Mouse (Mus musculus): Measurements from ENCODE around the gene Id1. TPM values are rescaled to one million over a fixed set of nuclear protein-coding genes. Genes with fewer than 3 reads are reported as not detected.

Id1 gene
- polyA plus RNA-seq, 1 experiment from 2014 or later: 35.7 TPM

DNA sequence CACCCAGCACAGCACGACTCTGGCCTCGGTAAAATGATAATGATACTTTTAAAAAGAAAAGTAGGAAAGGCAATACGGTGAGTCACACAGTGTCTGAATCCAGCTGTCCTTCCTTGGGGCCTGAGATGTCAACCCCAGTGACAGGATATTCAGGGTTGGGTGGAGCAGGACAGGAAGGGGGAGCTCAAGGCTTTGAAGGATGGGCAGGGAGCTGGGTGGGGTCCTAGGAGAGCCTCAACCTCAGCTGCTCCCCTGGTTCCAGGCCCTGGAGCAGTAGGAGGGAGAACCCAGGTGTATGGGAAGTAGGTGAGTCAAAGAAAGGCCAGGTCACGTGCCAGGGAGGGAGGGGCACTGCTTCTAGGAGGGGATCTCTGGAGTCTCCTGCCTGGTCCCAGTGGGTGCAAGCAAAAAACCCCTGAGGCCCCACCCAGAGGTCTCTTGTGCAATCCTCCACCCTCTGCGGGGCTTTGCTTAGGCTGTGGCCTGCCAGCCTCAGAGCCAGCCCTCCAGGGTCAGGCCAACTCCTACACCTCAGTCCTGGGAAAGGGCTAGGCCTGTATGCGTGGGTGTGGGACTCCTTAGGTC is 9.2 kb upstream of the Id1 start:
- Histone ChIP-seq H3K36me3 (ENCODE audit: control insufficient read depth, insufficient read depth, low read length) (no peaks in the 10 kb centered on the region), H3K4me2 (ENCODE audit: low read length) (no peak overlapping the region), H3K27ac (ENCODE audit: low read length) (no peak overlapping the region), H3K4me1 (ENCODE audit: control insufficient read depth, insufficient read depth, low read length) (no peaks in the 10 kb centered on the region), H3K27me3 (ENCODE audit: control insufficient read depth, insufficient read depth, low read depth, low read length) (0 out of 2 replicates have a peak, but pooled peaks cover 2% of the 10 kb centered on the region), H3K9ac (ENCODE audit: low read depth, low read length) (no peak overlapping the region), H3K4me3 (ENCODE audit: low read depth, low read length) (no peak overlapping the region), H3K9me3 (replicated peaks; ENCODE audit: control insufficient read depth, low read length, poor library complexity, severe bottlenecking) (no peaks in the 10 kb centered on the region)
- 60% methylated on average over 6 of the region's 6 CpGs for WGBS
- no peak for ATAC-seq

DNA sequence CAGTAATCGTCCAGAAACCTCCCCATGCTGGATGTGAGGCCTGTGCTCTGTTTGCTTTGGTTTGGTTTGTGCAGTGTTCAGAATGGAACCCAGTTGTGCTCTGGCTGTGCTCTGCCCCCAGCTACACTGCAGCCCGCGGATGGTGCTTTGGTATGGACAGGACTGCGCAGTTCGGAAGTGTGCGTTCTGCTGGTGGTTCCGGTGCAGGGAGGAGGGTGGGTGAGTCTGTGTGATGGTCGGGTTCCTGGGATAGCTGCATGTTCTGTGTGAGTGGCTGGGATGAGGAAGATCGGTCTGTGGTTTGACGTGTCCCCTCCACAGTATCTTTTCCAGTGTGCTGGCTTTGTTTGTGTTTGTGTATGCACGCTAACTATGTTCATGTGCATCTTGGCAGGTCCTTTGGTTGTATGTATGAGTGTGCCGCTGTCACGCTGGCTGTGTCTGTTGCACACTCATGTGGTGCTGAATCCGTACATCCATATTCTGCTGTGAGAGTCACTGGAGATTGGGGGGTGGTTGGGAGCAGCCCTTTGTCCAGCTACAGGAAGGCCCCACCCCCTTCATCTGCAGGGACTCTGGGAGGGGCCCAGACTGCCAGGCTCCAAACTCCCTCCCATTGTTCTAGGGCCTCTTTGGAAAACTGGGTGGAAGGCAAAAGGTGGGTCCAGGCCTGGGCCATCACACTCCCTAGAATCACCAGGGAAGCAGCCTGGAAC is 8.1 kb upstream of the Id1 start:
- no peak overlapping the region for H3K27ac ChIP-seq (ENCODE audit: low read length)

GRCm38 (mm10) chr2:152728594-152728993 is 7.5 kb upstream of the Id1 start:
- WGBS: 89% methylated on average over 7 of the region's 7 CpGs
- Histone ChIP-seq H3K9me3 (replicated peaks; ENCODE audit: control insufficient read depth, low read length, poor library complexity, severe bottlenecking) (no peaks in the 10 kb centered on the region), H3K9ac (ENCODE audit: low read depth, low read length) (no peak overlapping the region), H3K27me3 (ENCODE audit: control insufficient read depth, insufficient read depth, low read depth, low read length) (0 out of 2 replicates have a peak, but pooled peaks cover under 1% of the 10 kb centered on the region), H3K27ac (ENCODE audit: low read length) (no peak overlapping the region), H3K4me1 (ENCODE audit: control insufficient read depth, insufficient read depth, low read length) (no peaks in the 10 kb centered on the region), H3K4me2 (ENCODE audit: low read length) (no peak overlapping the region), H3K4me3 (ENCODE audit: low read depth, low read length) (no peak overlapping the region), H3K36me3 (ENCODE audit: control insufficient read depth, insufficient read depth, low read length) (no peaks in the 10 kb centered on the region)
- ATAC-seq: no peak

More for the DNA sequence above, 8.1 kb upstream of the Id1 start:
- Histone ChIP-seq H3K4me2 (ENCODE audit: low read length) (no peak overlapping the region), H3K4me1 (ENCODE audit: control insufficient read depth, insufficient read depth, low read length) (no peaks in the 10 kb centered on the region), H3K27me3 (ENCODE audit: control insufficient read depth, insufficient read depth, low read depth, low read length) (0 out of 2 replicates have a peak, but pooled peaks cover 2% of the 10 kb centered on the region), H3K9me3 (replicated peaks; ENCODE audit: control insufficient read depth, low read length, poor library complexity, severe bottlenecking) (no peaks in the 10 kb centered on the region), H3K36me3 (ENCODE audit: control insufficient read depth, insufficient read depth, low read length) (no peaks in the 10 kb centered on the region), H3K9ac (ENCODE audit: low read depth, low read length) (no peak overlapping the region), H3K4me3 (ENCODE audit: low read depth, low read length) (no peak overlapping the region)
- ATAC-seq: no peak
- WGBS: 83% methylated on average over 14 of the region's 14 CpGs

DNA sequence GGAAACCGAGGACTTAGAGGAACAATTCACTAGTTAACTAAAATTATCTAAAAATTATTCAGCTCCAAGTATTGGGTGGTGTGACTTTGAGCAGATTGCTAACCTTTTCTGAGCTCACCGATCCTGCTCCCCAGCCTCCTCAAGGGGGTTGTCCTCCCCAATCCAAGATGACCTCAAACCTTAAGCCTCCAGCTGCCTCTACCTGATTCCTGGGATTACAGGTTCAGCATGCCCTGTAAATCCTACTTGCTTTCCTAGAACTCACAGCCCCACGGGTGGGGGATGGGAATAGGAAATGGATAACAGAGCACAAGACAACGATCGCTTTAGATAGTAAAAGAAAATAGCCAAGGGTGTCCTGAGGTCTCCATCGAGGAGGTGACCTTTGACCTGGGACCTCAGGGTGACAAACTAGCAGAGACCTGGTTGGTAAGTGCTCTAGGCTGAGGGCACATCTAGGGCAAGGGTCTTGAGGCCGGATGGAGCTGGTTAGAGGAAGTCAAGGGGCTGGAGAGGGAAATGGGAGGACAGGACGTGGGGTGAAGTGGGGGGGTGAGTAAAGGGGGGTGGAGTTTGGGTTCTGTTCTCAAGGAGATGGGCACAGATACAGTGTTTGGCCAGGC is 6.9 kb upstream of the Id1 start:
- H3K27ac ChIP-seq (ENCODE audit: low read length): no peak overlapping the region
- H3K9ac ChIP-seq (ENCODE audit: low read depth, low read length): no peak overlapping the region
- no peaks in the 10 kb centered on the region for H3K9me3 ChIP-seq (replicated peaks; ENCODE audit: control insufficient read depth, low read length, poor library complexity, severe bottlenecking)

DNA sequence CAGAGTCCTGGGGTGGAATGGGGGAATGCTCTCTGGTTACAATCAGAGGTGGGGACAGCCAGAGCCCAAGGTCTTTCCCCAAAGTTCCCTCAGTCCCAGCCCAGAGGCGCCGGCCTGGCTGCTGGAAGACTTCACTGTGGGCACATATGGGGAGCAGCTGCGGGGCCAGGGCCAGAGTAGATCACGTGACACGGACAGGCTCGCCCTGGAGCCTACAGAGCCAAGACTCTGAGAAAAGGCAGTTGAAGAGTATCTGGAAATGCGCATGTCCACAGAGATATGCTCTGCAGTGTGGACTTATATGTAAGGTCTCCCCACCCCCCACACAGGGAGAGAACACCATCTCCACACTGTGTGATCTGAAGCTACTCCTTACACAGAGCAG is 6.4 kb upstream of the Id1 start:
- H3K4me1 ChIP-seq (ENCODE audit: control insufficient read depth, insufficient read depth, low read length): peaks cover 2% of the 10 kb centered on the region
- ATAC-seq: no peak
- H3K9me3 ChIP-seq (replicated peaks; ENCODE audit: control insufficient read depth, low read length, poor library complexity, severe bottlenecking): no peaks in the 10 kb centered on the region
- no peaks in the 10 kb centered on the region for H3K27me3 ChIP-seq (ENCODE audit: control insufficient read depth, insufficient read depth, low read depth, low read length)
- H3K27ac ChIP-seq (ENCODE audit: low read length): no peak overlapping the region
- H3K4me3 ChIP-seq (ENCODE audit: low read depth, low read length): no peak overlapping the region
- H3K9ac ChIP-seq (ENCODE audit: low read depth, low read length): no peak overlapping the region
- H3K4me2 ChIP-seq (ENCODE audit: low read length): no peak overlapping the region
- H3K36me3 ChIP-seq (ENCODE audit: control insufficient read depth, insufficient read depth, low read length): no peaks in the 10 kb centered on the region
- WGBS: 57% methylated on average over 7 of the region's 7 CpGs

More for the DNA sequence above, 6.9 kb upstream of the Id1 start:
- no peak overlapping the region for H3K4me3 ChIP-seq (ENCODE audit: low read depth, low read length)
- H3K4me1 ChIP-seq (ENCODE audit: control insufficient read depth, insufficient read depth, low read length): no peaks in the 10 kb centered on the region
- ATAC-seq: no peak
- H3K27me3 ChIP-seq (ENCODE audit: control insufficient read depth, insufficient read depth, low read depth, low read length): no peaks in the 10 kb centered on the region
- no peak overlapping the region for H3K4me2 ChIP-seq (ENCODE audit: low read length)
- 68% methylated on average over 8 of the region's 8 CpGs for WGBS
- H3K36me3 ChIP-seq (ENCODE audit: control insufficient read depth, insufficient read depth, low read length): no peaks in the 10 kb centered on the region

DNA sequence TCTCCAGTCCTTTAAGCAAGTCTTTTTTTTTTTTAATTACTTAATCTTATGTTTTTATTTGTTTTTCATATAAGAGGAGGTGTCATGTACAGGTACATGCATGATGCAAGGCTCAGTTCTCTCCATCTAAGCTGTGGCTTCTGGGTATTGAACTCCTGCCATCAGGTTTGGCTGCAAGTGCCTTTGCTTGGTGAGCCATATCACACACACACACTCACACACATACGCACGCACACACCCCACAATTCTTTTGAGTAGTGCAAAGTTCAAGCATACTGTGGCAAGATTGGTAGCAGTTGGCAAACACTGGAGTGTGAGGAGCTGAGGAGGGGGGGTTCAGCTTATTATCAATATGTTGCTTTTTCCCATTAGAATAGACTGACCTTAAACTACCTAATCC is 2.9 kb upstream of the Id1 start:
- H3K4me3 ChIP-seq (ENCODE audit: low read depth, low read length): no peak overlapping the region
- peaks cover 25% of the 10 kb centered on the region for H3K4me1 ChIP-seq (ENCODE audit: control insufficient read depth, insufficient read depth, low read length)
- no peak overlapping the region for H3K9ac ChIP-seq (ENCODE audit: low read depth, low read length)
- H3K27me3 ChIP-seq (ENCODE audit: control insufficient read depth, insufficient read depth, low read depth, low read length): no peaks in the 10 kb centered on the region; the same call in 1 of the 2 replicates
- no peak for ATAC-seq
- H3K27ac ChIP-seq (ENCODE audit: low read length): no peak overlapping the region
- no peak overlapping the region for H3K4me2 ChIP-seq (ENCODE audit: low read length)
- WGBS: 83% methylated on average over 2 of the region's 2 CpGs
- H3K36me3 ChIP-seq (ENCODE audit: control insufficient read depth, insufficient read depth, low read length): no peaks in the 10 kb centered on the region
- H3K9me3 ChIP-seq (replicated peaks; ENCODE audit: control insufficient read depth, low read length, poor library complexity, severe bottlenecking): no peaks in the 10 kb centered on the region

DNA sequence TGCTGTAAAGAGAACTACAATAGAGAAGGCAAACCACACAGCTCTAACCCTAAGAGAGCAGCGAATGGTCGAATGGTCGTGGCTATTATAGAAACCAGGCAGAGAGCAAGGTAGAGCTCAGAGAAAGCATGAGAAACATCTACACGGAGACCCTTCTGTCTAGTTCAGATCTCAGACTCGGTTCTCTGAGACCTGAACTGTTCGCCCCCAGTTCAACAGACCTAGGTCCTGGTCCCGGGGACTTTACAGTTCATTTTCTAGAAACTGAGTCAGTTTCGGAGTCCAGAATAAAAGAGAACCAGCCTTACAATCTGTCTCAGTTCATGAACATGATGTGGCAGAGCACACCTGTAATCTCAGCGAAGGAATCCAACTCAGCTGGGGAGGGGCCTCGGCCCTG is 1.6 kb upstream of the Id1 start:
- H3K27ac ChIP-seq (ENCODE audit: low read length): peak overlapping the region; percentile 12; the same call in 1 of the 2 replicates
- peak overlapping the region; percentile 75 for H3K4me2 ChIP-seq (ENCODE audit: low read length)
- peak overlapping the region; percentile 41 for H3K4me3 ChIP-seq (ENCODE audit: low read depth, low read length)
- 12% methylated on average over 10 of the region's 10 CpGs for WGBS
- H3K36me3 ChIP-seq (ENCODE audit: control insufficient read depth, insufficient read depth, low read length): no peaks in the 10 kb centered on the region
- peak; percentile 49 for ATAC-seq
- H3K27me3 ChIP-seq (ENCODE audit: control insufficient read depth, insufficient read depth, low read depth, low read length): no peaks in the 10 kb centered on the region; the same call in 1 of the 2 replicates
- H3K9me3 ChIP-seq (replicated peaks; ENCODE audit: control insufficient read depth, low read length, poor library complexity, severe bottlenecking): no peaks in the 10 kb centered on the region
- H3K4me1 ChIP-seq (ENCODE audit: control insufficient read depth, insufficient read depth, low read length): peaks cover 30% of the 10 kb centered on the region
- H3K9ac ChIP-seq (ENCODE audit: low read depth, low read length): peak overlapping the region; percentile 52

- H3K36me3 ChIP-seq (ENCODE audit: control insufficient read depth, insufficient read depth, low read length): no peaks in the 10 kb centered on the region
- peak overlapping the region; percentile 41 for H3K4me3 ChIP-seq (ENCODE audit: low read depth, low read length)
- peak overlapping the region; percentile 75 for H3K4me2 ChIP-seq (ENCODE audit: low read length)
- peaks cover 30% of the 10 kb centered on the region for H3K4me1 ChIP-seq (ENCODE audit: control insufficient read depth, insufficient read depth, low read length)
- no peaks in the 10 kb centered on the region for H3K9me3 ChIP-seq (replicated peaks; ENCODE audit: control insufficient read depth, low read length, poor library complexity, severe bottlenecking)
- H3K9ac ChIP-seq (ENCODE audit: low read depth, low read length): peak overlapping the region; percentile 52
- H3K27me3 ChIP-seq (ENCODE audit: control insufficient read depth, insufficient read depth, low read depth, low read length): no peaks in the 10 kb centered on the region; the same call in 1 of the 2 replicates
- WGBS: 0% methylated on average over 28 of the region's 28 CpGs
- H3K27ac ChIP-seq (ENCODE audit: low read length): peak overlapping the region; percentile 12; the same call in 1 of the 2 replicates
- ATAC-seq: peak; percentile 93
Observed at GRCm38 (mm10) chr2:152734984-152735383, 1.1 kb upstream of the Id1 start.

DNA sequence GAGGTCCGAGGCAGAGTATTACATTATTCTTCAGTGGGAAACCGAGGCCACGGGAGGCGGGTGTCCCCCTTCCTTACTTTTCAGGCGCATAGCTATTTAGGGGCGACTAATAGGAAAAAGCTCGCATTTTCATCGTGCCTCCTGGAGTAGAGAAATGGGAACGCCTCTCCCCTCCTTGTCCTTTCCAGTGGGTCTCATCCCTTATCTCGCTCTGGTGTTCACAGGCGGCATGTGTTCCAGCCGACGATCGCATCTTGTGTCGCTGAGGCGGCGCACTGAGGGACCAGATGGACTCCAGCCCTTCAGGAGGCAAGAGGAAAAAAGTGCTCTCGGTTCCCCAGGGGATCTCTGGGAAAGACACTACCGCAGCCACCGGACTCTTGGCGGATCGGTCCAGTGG is 697 bp downstream of the Id1 start:
- Histone ChIP-seq H3K36me3 (ENCODE audit: control insufficient read depth, insufficient read depth, low read length) (no peaks in the 10 kb centered on the region), H3K4me2 (ENCODE audit: low read length) (peak overlapping the region; percentile 75), H3K27ac (ENCODE audit: low read length) (peak overlapping the region; percentile 55), H3K4me1 (ENCODE audit: control insufficient read depth, insufficient read depth, low read length) (peaks cover 33% of the 10 kb centered on the region), H3K4me3 (ENCODE audit: low read depth, low read length) (peak overlapping the region; percentile 41), H3K27me3 (ENCODE audit: control insufficient read depth, insufficient read depth, low read depth, low read length) (no peaks in the 10 kb centered on the region; the same call in 1 of the 2 replicates), H3K9me3 (replicated peaks; ENCODE audit: control insufficient read depth, low read length, poor library complexity, severe bottlenecking) (no peaks in the 10 kb centered on the region), H3K9ac (ENCODE audit: low read depth, low read length) (peak overlapping the region; percentile 53)
- WGBS: under 1% methylated on average over 22 of the region's 22 CpGs
- no peak for ATAC-seq
